Mouse (Mus musculus): ENCODE results near the gene Ndufa11. TPM values are rescaled to one million over a fixed set of nuclear protein-coding genes. Genes with fewer than 3 reads are reported as not detected.

The Ndufa11 gene
- polyA plus RNA-seq, 1 experiment: 70.5 TPM

- TF ChIP-seq TAL1 (IDR thresholded peaks at IDR 0.05; ENCODE audit: low read length): no peak
- TF ChIP-seq GATA1 (IDR thresholded peaks at IDR 0.05; ENCODE audit: low read length): no peak
- Histone ChIP-seq H3K36me3 (ENCODE audit: control insufficient read depth) (no peaks in the 10 kb centered on the region), H3K4me1 (ENCODE audit: control insufficient read depth) (peaks cover 43% of the 10 kb centered on the region), H3K27me3 (ENCODE audit: control insufficient read depth) (peaks cover 89% of the 10 kb centered on the region), H3K9me3 (ENCODE audit: control insufficient read depth, low read length) (peaks cover 16% of the 10 kb centered on the region), H3K4me3 (replicated peaks) (no peak overlapping the region)
Measured at GRCm38 (mm10) chr17:56753452-56753851, 35.9 kb downstream of the Ndufa11 start.

- Histone ChIP-seq H3K36me3 (ENCODE audit: control insufficient read depth) (no peaks in the 10 kb centered on the region), H3K4me3 (replicated peaks) (no peak overlapping the region), H3K27me3 (ENCODE audit: control insufficient read depth) (peaks cover 85% of the 10 kb centered on the region), H3K9me3 (ENCODE audit: control insufficient read depth, low read length) (peaks cover 17% of the 10 kb centered on the region), H3K4me1 (ENCODE audit: control insufficient read depth) (peaks cover 54% of the 10 kb centered on the region)
- TF ChIP-seq GATA1 (IDR thresholded peaks at IDR 0.05; ENCODE audit: low read length) (no peak), TAL1 (IDR thresholded peaks at IDR 0.05; ENCODE audit: low read length) (no peak)
Measured at GRCm38 (mm10) chr17:56754271-56755185, 37.0 kb downstream of the Ndufa11 start.

DNA sequence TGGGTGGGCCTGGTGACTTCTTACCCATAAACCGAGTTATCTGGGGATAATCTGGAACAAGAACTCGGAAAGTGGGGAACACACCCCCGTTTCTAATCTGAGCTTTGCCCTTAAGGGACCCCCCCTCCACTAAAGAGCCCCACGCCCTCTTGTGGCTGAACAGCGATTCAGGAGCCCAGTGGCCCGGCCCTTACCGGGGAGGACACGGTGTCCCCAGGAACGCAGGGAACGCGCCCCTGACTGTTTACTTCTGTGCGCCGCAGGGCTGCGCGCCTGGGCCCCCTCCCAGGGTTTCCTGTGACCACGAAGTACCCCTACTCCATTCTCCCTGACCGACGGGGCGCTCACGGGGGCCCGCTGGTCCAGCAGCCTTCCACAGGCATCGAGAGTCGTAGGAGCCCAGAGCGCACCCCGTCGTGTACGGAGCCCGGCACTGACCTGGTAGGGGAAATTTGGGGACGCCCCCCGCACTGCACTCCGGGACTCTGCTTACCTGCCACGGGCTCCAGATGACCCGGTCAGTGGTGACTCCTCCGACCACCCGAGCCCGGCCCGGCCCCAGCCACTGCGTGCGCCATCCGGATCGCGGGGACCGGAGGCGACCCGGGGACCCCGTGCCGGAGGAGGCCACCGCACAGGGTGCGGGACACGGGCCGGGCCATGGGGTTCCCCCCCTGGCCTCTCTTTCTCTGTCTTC, 39.3 kb downstream of the Ndufa11 start:
- no peaks in the 10 kb centered on the region for H3K36me3 ChIP-seq (ENCODE audit: control insufficient read depth)
- H3K27me3 ChIP-seq (ENCODE audit: control insufficient read depth): peaks cover 62% of the 10 kb centered on the region
- H3K9me3 ChIP-seq (ENCODE audit: control insufficient read depth, low read length): peaks cover 5% of the 10 kb centered on the region
- peak overlapping the region; percentile 57 for H3K4me3 ChIP-seq (replicated peaks)
- H3K4me1 ChIP-seq (ENCODE audit: control insufficient read depth): peaks cover 69% of the 10 kb centered on the region
- TF ChIP-seq GATA1 (IDR thresholded peaks at IDR 0.05; ENCODE audit: low read length): no peak
- no peak for TF ChIP-seq TAL1 (IDR thresholded peaks at IDR 0.05; ENCODE audit: low read length)

DNA sequence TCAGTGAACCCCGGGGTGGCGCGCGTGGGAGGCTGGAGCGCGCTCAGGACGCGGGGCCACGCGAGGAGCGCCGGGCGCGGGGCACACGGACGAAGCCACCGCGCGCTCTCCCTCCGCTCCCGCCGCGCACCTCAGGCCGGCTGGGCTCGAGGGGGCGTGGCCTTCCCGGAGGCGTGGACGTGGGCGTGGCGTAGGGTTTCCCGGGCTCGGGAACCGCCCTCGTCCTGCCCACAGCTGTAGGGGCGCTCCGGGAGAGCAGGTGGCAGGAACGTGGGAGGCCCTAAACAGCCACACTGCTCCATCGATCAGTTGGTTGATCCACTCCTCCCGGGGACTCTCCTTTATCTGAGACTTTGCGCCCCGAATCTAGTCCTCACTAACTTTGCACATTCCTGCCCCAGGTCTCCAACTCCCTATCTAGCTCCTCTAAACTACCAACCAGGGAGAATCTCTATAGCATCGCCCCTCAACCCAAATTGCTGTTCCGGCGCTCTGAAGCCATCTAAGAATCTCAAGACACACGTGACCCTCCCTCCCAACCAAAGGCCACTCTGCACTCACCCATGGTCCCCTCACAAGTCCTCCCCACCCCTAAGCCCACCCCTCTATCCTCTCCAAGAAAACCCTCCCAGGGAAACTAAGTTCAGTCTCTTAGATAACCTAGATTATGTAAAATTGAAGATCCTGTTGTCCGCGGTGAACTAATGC, 40.0 kb downstream of the Ndufa11 start, which contains the start of gene Nrtn:
TSS of gene Nrtn (minus strand) at position 115 of the 708 bp plus-strand sequence.
- H3K4me1 ChIP-seq (ENCODE audit: control insufficient read depth): peaks cover 70% of the 10 kb centered on the region
- peak within 1 kb of the TSS; percentile 57 for H3K4me3 ChIP-seq (replicated peaks)
- TF ChIP-seq GATA1 (IDR thresholded peaks at IDR 0.05; ENCODE audit: low read length) (no peak), TAL1 (IDR thresholded peaks at IDR 0.05; ENCODE audit: low read length) (no peak)
- peaks cover 55% of the 10 kb centered on the region for H3K27me3 ChIP-seq (ENCODE audit: control insufficient read depth)
- H3K9me3 ChIP-seq (ENCODE audit: control insufficient read depth, low read length): peaks cover 5% of the 10 kb centered on the region
- H3K36me3 ChIP-seq (ENCODE audit: control insufficient read depth): no peaks in the 10 kb centered on the region

DNA sequence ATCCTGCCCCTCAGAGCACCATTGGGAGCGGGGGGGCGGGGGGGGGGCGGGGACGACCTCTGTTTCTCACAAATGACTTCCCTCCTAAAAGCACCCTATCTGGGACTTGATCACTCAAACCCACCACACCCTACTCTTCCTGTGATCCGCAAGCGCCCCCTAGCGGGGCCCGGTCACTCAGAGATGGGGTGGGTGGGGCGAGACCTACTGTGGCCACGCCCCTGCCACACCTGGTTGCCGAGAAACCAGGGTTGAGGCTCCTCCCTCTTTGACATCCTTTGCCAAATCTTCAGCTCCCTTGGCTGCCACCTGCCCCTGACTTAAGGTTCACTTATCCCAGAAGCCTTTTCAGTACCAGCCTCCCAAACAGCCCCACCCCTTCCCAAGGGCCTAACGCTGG, 40.6 kb downstream of the Ndufa11 start:
- TF ChIP-seq GATA1 (IDR thresholded peaks at IDR 0.05; ENCODE audit: low read length) (no peak), TAL1 (IDR thresholded peaks at IDR 0.05; ENCODE audit: low read length) (no peak)
- Histone ChIP-seq H3K4me1 (ENCODE audit: control insufficient read depth) (peaks cover 74% of the 10 kb centered on the region), H3K9me3 (ENCODE audit: control insufficient read depth, low read length) (peaks cover 5% of the 10 kb centered on the region), H3K4me3 (replicated peaks) (peak overlapping the region; percentile 4), H3K27me3 (ENCODE audit: control insufficient read depth) (peaks cover 49% of the 10 kb centered on the region), H3K36me3 (ENCODE audit: control insufficient read depth) (no peaks in the 10 kb centered on the region)

DNA sequence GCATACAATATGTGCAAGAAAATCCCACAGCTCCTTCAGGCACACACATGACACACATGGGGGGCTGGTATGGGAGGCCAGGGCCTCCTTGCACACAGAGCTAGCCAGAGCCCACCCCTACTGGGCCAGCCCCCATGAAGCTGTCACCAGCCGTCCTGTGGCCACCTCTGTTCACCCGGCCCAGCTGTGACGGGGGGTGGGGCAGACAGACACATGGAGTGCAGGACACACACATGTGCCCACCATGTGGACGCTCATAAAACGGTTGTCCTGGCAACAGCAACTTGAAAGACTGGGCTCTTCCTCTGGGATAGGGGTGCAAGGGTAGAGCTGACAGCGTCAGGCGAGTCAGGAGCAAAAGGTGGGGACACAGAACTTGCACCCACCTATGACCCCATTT, 41.7 kb downstream of the Ndufa11 start:
- H3K27me3 ChIP-seq (ENCODE audit: control insufficient read depth): peaks cover 38% of the 10 kb centered on the region

GRCm38 (mm10) chr17:56761077-56761476, 43.5 kb downstream of the Ndufa11 start:
- Histone ChIP-seq H3K27me3 (ENCODE audit: control insufficient read depth) (peaks cover 20% of the 10 kb centered on the region), H3K9me3 (ENCODE audit: control insufficient read depth, low read length) (peaks cover 5% of the 10 kb centered on the region), H3K4me3 (replicated peaks) (peak overlapping the region; percentile 71), H3K36me3 (ENCODE audit: control insufficient read depth) (peaks cover 4% of the 10 kb centered on the region; the same call in 1 of the 2 replicates), H3K4me1 (ENCODE audit: control insufficient read depth) (peaks cover 89% of the 10 kb centered on the region)
- TF ChIP-seq TAL1 (IDR thresholded peaks at IDR 0.05; ENCODE audit: low read length): no peak
- peak; percentile 13; the same call in 1 of the 2 replicates for TF ChIP-seq GATA1 (IDR thresholded peaks at IDR 0.05; ENCODE audit: low read length)

More for the DNA sequence above, 41.7 kb downstream of the Ndufa11 start:
- no peak for TF ChIP-seq GATA1 (IDR thresholded peaks at IDR 0.05; ENCODE audit: low read length)
- TF ChIP-seq TAL1 (IDR thresholded peaks at IDR 0.05; ENCODE audit: low read length): no peak
- peaks cover 84% of the 10 kb centered on the region for H3K4me1 ChIP-seq (ENCODE audit: control insufficient read depth)
- peaks cover 5% of the 10 kb centered on the region for H3K9me3 ChIP-seq (ENCODE audit: control insufficient read depth, low read length)
- no peaks in the 10 kb centered on the region for H3K36me3 ChIP-seq (ENCODE audit: control insufficient read depth)
- no peak overlapping the region for H3K4me3 ChIP-seq (replicated peaks)

DNA sequence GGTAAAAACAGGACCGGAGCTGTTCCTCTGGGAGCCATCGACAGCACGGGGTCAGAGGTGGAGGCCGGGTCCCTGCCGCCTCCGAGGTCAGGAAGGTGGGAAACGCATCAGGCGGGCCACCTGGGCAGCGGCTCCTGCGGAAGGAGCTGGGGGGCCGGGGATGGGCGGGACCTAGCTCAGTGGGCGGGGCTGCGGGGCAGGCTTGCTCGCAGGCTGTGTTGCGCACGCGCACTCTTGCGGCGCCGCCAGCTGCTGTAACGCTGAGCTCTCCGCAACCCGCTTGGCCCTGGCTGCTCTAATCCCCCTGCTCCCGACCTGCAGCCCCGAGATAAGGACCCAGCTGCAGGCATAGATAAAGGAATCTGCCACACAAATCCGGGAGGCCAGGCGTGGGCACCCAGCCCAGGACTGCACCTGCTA, 44.4 kb downstream of the Ndufa11 start:
- Histone ChIP-seq H3K4me1 (ENCODE audit: control insufficient read depth) (peaks cover 86% of the 10 kb centered on the region), H3K4me3 (replicated peaks) (peak overlapping the region; percentile 71), H3K36me3 (ENCODE audit: control insufficient read depth) (peaks cover 12% of the 10 kb centered on the region), H3K27me3 (ENCODE audit: control insufficient read depth) (peaks cover 11% of the 10 kb centered on the region), H3K9me3 (ENCODE audit: control insufficient read depth, low read length) (peaks cover 5% of the 10 kb centered on the region)
- TF ChIP-seq GATA1 (IDR thresholded peaks at IDR 0.05; ENCODE audit: low read length) (peak; percentile 92), TAL1 (IDR thresholded peaks at IDR 0.05; ENCODE audit: low read length) (peak; percentile 85)

Measured in erythroblast, embryonic 14.5 days (primary cell).